Mouse (Mus musculus) kidney, adult 2 months (tissue): ENCODE measurements around the gene Aplp1.

Source experiments
- CTCF ChIP-seq: fragments of 200-500 bp; conservative IDR thresholded peaks from 2 replicates; pipeline ENCODE4 v1.5.1; 2011; ENCODE audit warnings: low read depth, mild to moderate bottlenecking, control low read depth, low read length, moderate library complexity, mixed read lengths; ENCODE audit not compliant: insufficient read depth, insufficient read length
- POLR2A ChIP-seq: fragments of 200-500 bp; IDR thresholded peaks from one replicate; pipeline ENCODE4 v1.6.1; 2011; ENCODE audit warnings: low read depth, low read length, control low read depth

DNA sequence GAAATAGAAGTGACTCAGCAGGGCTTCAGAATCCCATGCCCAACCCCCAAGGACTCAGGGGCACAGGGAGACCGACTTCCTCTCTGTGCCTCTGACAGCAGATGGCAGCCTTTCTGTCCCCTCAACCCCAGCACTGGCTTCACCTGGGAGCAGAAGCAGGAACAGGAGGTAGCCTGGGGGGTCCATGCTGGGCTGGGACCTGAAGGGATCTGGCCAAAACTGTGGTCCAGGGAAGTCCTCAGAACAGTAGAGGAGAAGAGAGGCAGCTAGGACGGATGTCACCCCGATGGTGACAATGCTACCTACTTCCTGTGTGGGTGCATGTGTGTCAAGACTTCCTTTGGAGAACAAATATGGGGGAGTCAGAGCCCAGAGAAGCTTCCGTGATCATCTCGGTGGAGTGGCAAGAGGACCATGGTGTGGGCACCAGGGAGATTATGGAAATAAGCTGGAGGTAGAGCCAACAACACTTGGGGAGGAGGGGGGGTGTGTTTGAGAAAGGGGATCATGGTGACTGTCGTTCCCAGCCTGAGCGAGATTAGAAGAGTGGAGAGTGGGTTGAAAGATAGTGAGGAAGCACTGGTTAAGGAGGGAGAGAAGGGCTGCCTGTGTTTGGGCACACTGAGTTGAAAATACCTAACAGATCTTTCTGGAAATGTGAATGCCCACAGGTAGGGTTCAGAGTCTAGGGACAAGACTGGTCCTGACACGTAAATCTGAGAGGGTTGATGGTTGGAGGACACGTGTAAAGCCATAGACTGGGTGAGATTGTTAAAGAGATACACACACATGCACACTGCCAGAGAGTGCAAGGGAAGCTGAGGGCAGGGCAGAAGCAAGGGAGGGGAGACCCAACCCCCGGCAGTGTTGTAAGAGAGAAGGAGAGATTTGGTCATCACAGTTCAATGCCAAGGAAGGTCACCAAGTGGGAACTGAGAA is 25.5 kb downstream of the Aplp1 start, which contains the start of gene Hcst:
- TF ChIP-seq CTCF (no peak), POLR2A (no peak)
